Mouse (Mus musculus): ENCODE results near the gene Fa2h.
A peak's percentile ranks its signal among the peaks of the same experiment; 100 is the strongest.

The Fa2h gene

DNA sequence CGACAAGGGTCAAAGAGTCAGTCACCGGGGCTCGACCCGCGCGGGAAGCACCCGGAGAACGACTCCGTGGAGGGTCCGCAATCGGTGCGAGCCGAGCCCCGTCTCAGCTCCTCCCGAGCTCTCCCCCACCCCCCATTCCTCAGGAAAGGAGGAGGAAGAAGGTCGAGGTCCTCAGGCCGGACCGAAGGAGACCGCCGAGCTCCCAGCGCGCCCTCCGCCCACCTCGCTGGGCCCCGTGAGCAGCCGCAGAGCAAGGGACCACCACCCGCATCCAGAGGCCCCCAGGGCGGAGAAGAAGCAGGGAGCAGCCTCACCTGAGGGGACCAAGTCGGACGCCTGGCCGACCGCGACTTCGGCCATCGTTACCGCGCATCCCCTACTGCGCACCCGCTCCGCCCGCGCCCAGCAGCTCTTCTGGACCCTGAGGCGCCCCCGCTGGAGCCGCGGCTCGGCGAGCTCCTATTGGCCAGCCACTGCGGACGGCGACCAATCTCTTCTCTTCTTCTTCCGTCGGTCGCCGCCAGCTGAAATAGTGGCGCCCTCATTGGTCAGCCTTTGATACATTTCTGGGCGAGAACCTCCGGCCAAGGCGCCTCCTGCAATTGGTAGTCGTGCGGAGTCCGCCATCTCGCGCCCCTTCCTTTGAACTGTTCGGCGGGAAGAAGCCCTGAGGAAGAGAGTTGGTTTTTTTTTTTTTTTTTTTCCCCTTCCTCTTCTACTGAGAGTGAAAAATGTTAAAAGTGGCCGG is 93.6 kb downstream of the Fa2h start, which contains the start of gene Rfwd3:
Rfwd3 (minus strand) TSS at position 402 of the 748 bp plus-strand sequence.
- DNase-seq (ENCODE audit: low spot score in 2 of 2), result peak; percentile 89 to 93

- DNase-seq (ENCODE audit: low spot score in 2 of 2), result peak; percentile 10 to 13
These were observed 94.2 kb downstream of the Fa2h start for GRCm38 (mm10) chr8:111299363-111299820.

- DNase-seq (ENCODE audit: low spot score in 2 of 2), result no peak
These were observed 95.6 kb downstream of the Fa2h start for GRCm38 (mm10) chr8:111298011-111298410.
